Mouse (Mus musculus): Measurements from ENCODE around the gene Hrk.

Hrk gene

GRCm38 (mm10) chr5:118160691-118161090 is 3.8 kb upstream of the Hrk start:
- no peak for DNase-seq (ENCODE audit: low spot score in 2 of 2)

- no peak for DNase-seq (ENCODE audit: low spot score in 2 of 2)
Observed at GRCm38 (mm10) chr5:118165462-118165861, 1.0 kb downstream of the Hrk start.

GRCm38 (mm10) chr5:118167561-118167995 is 3.1 kb downstream of the Hrk start:
- DNase-seq (ENCODE audit: low spot score in 2 of 2) = no peak

- no peak for DNase-seq (ENCODE audit: low spot score in 2 of 2)
Observed at GRCm38 (mm10) chr5:118169222-118170221, 5.1 kb downstream of the Hrk start.

GRCm38 (mm10) chr5:118170888-118171529 is 6.6 kb downstream of the Hrk start:
- DNase-seq (ENCODE audit: low spot score in 2 of 2) = no peak

- DNase-seq (ENCODE audit: low spot score in 2 of 2) = no peak
Observed at GRCm38 (mm10) chr5:118171665-118172064, 7.2 kb downstream of the Hrk start.

- DNase-seq (ENCODE audit: low spot score in 2 of 2) = no peak
Observed at GRCm38 (mm10) chr5:118172078-118172723, 7.8 kb downstream of the Hrk start.

- no peak for DNase-seq (ENCODE audit: low spot score in 2 of 2)
Observed at GRCm38 (mm10) chr5:118174310-118175009, 10.0 kb downstream of the Hrk start.

GRCm38 (mm10) chr5:118175137-118175536 is 10.7 kb downstream of the Hrk start:
- no peak for DNase-seq (ENCODE audit: low spot score in 2 of 2)

GRCm38 (mm10) chr5:118177640-118178039 is 13.2 kb downstream of the Hrk start:
- no peak for DNase-seq (ENCODE audit: low spot score in 2 of 2)

GRCm38 (mm10) chr5:118186903-118187633 is 22.6 kb downstream of the Hrk start:
- DNase-seq (ENCODE audit: low spot score in 2 of 2) = no peak

- no peak for DNase-seq (ENCODE audit: low spot score in 2 of 2)
Observed at GRCm38 (mm10) chr5:118188356-118188755, 23.9 kb downstream of the Hrk start.

- no peak for DNase-seq (ENCODE audit: low spot score in 2 of 2)
Observed at GRCm38 (mm10) chr5:118190491-118190890, 26.0 kb downstream of the Hrk start.

- DNase-seq (ENCODE audit: low spot score in 2 of 2) = no peak
Observed at GRCm38 (mm10) chr5:118192221-118192620, 27.8 kb downstream of the Hrk start.

GRCm38 (mm10) chr5:118197421-118197820 is 33.0 kb downstream of the Hrk start:
- no peak for DNase-seq (ENCODE audit: low spot score in 2 of 2)

GRCm38 (mm10) chr5:118199670-118200069 is 35.2 kb downstream of the Hrk start:
- DNase-seq (ENCODE audit: low spot score in 2 of 2) = no peak

GRCm38 (mm10) chr5:118204675-118205440 is 40.4 kb downstream of the Hrk start:
- no peak for DNase-seq (ENCODE audit: low spot score in 2 of 2)

GRCm38 (mm10) chr5:118205852-118206251 is 41.4 kb downstream of the Hrk start:
- DNase-seq (ENCODE audit: low spot score in 2 of 2) = no peak

- no peak for DNase-seq (ENCODE audit: low spot score in 2 of 2)
Observed at GRCm38 (mm10) chr5:118214012-118214411, 49.6 kb downstream of the Hrk start.
